Mouse (Mus musculus): ENCODE measurements at regions not wholly inside any gene's neighbourhood (a gene's known extent, or its start where the extent isn't known, plus 50 kb on each side); places are given as distances from the start of the nearest gene placed in this dataset.

DNA sequence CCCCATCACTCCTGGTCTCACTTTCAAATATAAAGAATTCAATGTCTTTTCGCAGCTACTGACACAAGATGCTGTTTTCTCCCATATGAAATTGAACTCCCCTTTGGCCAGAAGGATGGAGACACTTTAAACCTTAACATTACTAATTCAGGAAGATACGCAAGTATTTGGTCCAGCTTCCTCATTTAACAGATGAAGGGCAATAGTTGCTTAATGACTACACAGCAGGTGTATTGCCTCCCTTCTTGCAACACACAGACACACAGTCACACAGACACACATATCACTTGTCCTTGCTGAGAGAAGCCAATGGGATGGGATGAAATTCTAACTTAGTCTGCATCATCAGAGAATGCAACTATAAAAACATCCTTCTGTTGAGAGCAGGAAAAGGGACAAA lies 89.8 kb upstream of the Fut8 start:
- 89% methylated on average over 2 of the region's 2 CpGs for WGBS
- no peaks in the 10 kb centered on the region for H3K9me3 ChIP-seq (ENCODE audit: control insufficient read depth, low read length)
- H3K9ac ChIP-seq (ENCODE audit: low read depth, low read length, severe bottlenecking) = no peak overlapping the region
- no peaks in the 10 kb centered on the region for H3K4me1 ChIP-seq (ENCODE audit: control insufficient read depth, insufficient read depth, low read length)
- H3K36me3 ChIP-seq (ENCODE audit: control insufficient read depth, insufficient read depth, low read length) = no peaks in the 10 kb centered on the region
- TF ChIP-seq POLR2A (IDR thresholded peaks at IDR 0.05; ENCODE audit: borderline replicate concordance, extremely low read depth, insufficient read depth, insufficient read length) = no peak
- H3K27me3 ChIP-seq (ENCODE audit: control insufficient read depth, insufficient read depth, low read length) = no peaks in the 10 kb centered on the region
- no peak overlapping the region for H3K4me2 ChIP-seq (replicated peaks; ENCODE audit: low read depth, low read length, severe bottlenecking)
- DNase-seq (ENCODE audit: low spot score) (no peak), ATAC-seq (ENCODE audit: low FRiP score, low read depth) (no peak)
- no peak overlapping the region for H3K4me3 ChIP-seq (replicated peaks; ENCODE audit: low read length)
- no peak overlapping the region for H3K27ac ChIP-seq (replicated peaks; ENCODE audit: low read depth, low read length)

DNA sequence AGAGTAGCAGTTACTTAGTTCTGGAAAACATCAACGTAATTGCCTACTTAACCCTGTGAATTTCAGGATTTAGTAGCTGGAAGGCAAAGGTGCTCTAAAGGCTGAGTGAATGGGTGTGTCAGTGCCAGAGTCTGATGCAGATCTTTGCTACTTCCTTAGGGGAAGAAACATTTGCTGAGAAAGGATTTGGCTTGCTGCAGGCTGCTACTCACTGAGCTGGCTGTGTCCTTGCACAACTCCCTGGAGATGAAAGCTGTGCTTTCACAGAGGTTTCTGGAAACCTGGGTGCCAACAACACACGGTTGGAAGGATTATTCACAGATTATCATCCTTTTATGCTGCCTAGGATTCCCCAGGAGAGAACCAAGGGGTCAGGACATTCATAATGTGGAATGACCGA lies 94.0 kb upstream of the Fut8 start:
- no peaks in the 10 kb centered on the region for H3K4me1 ChIP-seq (ENCODE audit: control insufficient read depth, insufficient read depth, low read length)
- H3K27me3 ChIP-seq (ENCODE audit: control insufficient read depth, insufficient read depth, low read length) = no peaks in the 10 kb centered on the region
- 48% methylated on average over 3 of the region's 3 CpGs for WGBS
- H3K9ac ChIP-seq (ENCODE audit: low read depth, low read length, severe bottlenecking) = no peak overlapping the region
- H3K4me3 ChIP-seq (replicated peaks; ENCODE audit: low read length) = no peak overlapping the region
- ATAC-seq (ENCODE audit: low FRiP score, low read depth) (no peak), DNase-seq (ENCODE audit: low spot score) (no peak)
- no peak for TF ChIP-seq POLR2A (IDR thresholded peaks at IDR 0.05; ENCODE audit: borderline replicate concordance, extremely low read depth, insufficient read depth, insufficient read length)
- no peaks in the 10 kb centered on the region for H3K9me3 ChIP-seq (ENCODE audit: control insufficient read depth, low read length)
- H3K27ac ChIP-seq (replicated peaks; ENCODE audit: low read depth, low read length) = no peak overlapping the region
- H3K4me2 ChIP-seq (replicated peaks; ENCODE audit: low read depth, low read length, severe bottlenecking) = no peak overlapping the region
- H3K36me3 ChIP-seq (ENCODE audit: control insufficient read depth, insufficient read depth, low read length) = no peaks in the 10 kb centered on the region

DNA sequence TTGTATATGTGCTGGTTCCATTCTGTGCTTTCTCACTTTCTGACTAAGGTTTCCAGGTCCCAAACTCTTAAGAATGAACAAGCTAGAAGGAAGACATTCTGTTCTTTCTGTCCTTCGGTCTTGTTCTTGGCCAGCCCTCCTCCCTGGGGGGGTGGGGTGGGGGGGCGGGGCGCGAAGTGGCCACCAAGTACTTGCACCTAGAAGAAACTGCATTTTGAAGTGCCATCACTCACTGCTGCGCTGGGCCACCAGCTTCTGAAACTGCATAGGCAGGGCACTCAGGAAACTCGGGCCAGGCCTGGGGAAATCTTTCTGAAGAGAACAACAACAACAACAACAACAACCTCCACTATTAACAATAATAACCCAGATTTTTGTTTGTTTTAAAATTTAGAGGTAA lies 94.4 kb upstream of the Fut8 start:
- Histone ChIP-seq H3K27me3 (ENCODE audit: control insufficient read depth, insufficient read depth, low read length) (no peaks in the 10 kb centered on the region), H3K27ac (replicated peaks; ENCODE audit: low read depth, low read length) (no peak overlapping the region), H3K9ac (ENCODE audit: low read depth, low read length, severe bottlenecking) (no peak overlapping the region), H3K4me3 (replicated peaks; ENCODE audit: low read length) (no peak overlapping the region), H3K4me1 (ENCODE audit: control insufficient read depth, insufficient read depth, low read length) (no peaks in the 10 kb centered on the region), H3K4me2 (replicated peaks; ENCODE audit: low read depth, low read length, severe bottlenecking) (no peak overlapping the region), H3K9me3 (ENCODE audit: control insufficient read depth, low read length) (no peaks in the 10 kb centered on the region), H3K36me3 (ENCODE audit: control insufficient read depth, insufficient read depth, low read length) (no peaks in the 10 kb centered on the region)
- ATAC-seq (ENCODE audit: low FRiP score, low read depth) (no peak), DNase-seq (ENCODE audit: low spot score) (no peak)
- 53% methylated on average over 6 of the region's 6 CpGs for WGBS
- TF ChIP-seq POLR2A (IDR thresholded peaks at IDR 0.05; ENCODE audit: borderline replicate concordance, extremely low read depth, insufficient read depth, insufficient read length) = no peak

DNA sequence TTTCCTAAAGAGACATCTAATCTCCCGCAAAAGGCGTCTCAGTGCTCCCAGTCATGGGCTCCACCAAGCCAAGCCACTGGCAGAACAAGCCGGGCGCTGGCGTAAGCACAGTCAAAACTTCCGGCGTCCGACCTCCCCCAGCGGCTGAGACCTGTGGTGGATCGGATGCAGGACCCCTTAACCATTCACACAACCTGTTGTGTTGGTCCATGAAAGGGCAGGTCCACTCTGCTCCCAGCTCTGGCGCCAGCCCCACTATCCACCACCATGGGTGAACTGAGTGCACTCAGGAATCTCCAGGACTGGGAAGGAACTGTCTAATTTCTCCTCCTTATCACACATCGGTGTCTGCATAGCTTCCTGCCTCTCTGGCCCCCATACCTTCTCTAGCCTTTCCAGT lies 94.8 kb upstream of the Fut8 start:
- ATAC-seq (ENCODE audit: low FRiP score, low read depth) = no peak
- no peaks in the 10 kb centered on the region for H3K4me1 ChIP-seq (ENCODE audit: control insufficient read depth, insufficient read depth, low read length)
- H3K9me3 ChIP-seq (ENCODE audit: control insufficient read depth, low read length) = no peaks in the 10 kb centered on the region
- DNase-seq (ENCODE audit: low spot score) = no peak
- no peak overlapping the region for H3K9ac ChIP-seq (ENCODE audit: low read depth, low read length, severe bottlenecking)
- WGBS = 92% methylated on average over 12 of the region's 12 CpGs
- no peak overlapping the region for H3K4me2 ChIP-seq (replicated peaks; ENCODE audit: low read depth, low read length, severe bottlenecking)
- no peak overlapping the region for H3K4me3 ChIP-seq (replicated peaks; ENCODE audit: low read length)
- no peaks in the 10 kb centered on the region for H3K27me3 ChIP-seq (ENCODE audit: control insufficient read depth, insufficient read depth, low read length)
- TF ChIP-seq POLR2A (IDR thresholded peaks at IDR 0.05; ENCODE audit: borderline replicate concordance, extremely low read depth, insufficient read depth, insufficient read length) = no peak
- no peaks in the 10 kb centered on the region for H3K36me3 ChIP-seq (ENCODE audit: control insufficient read depth, insufficient read depth, low read length)
- H3K27ac ChIP-seq (replicated peaks; ENCODE audit: low read depth, low read length) = no peak overlapping the region

DNA sequence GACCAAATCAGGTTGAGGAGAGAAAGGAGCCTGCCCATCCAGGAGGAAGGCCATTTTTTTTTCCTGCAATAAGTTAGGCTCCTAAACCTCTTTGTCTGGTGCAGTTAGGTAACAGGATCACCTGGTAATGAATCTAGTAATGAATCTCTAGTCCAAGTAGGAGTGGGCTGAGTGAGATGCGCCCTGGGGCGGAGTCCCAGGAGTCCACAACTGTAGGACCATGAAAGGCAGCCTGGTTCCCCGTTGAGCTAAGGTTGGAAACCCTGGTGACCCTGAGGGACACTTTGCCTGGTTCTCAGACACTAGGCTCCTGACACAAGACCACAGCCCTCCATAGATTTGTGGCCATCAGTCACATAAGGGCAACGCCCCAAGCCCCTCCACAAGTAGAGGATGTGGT lies 95.7 kb upstream of the Fut8 start:
- H3K4me1 ChIP-seq (ENCODE audit: control insufficient read depth, insufficient read depth, low read length) = no peaks in the 10 kb centered on the region
- H3K27ac ChIP-seq (replicated peaks; ENCODE audit: low read depth, low read length) = no peak overlapping the region
- no peak for DNase-seq (ENCODE audit: low spot score)
- no peak overlapping the region for H3K9ac ChIP-seq (ENCODE audit: low read depth, low read length, severe bottlenecking)
- H3K9me3 ChIP-seq (ENCODE audit: control insufficient read depth, low read length) = no peaks in the 10 kb centered on the region
- no peaks in the 10 kb centered on the region for H3K36me3 ChIP-seq (ENCODE audit: control insufficient read depth, insufficient read depth, low read length)
- H3K4me3 ChIP-seq (replicated peaks; ENCODE audit: low read length) = no peak overlapping the region
- H3K27me3 ChIP-seq (ENCODE audit: control insufficient read depth, insufficient read depth, low read length) = no peaks in the 10 kb centered on the region
- 80% methylated on average over 4 of the region's 4 CpGs for WGBS
- H3K4me2 ChIP-seq (replicated peaks; ENCODE audit: low read depth, low read length, severe bottlenecking) = no peak overlapping the region
- no peak for TF ChIP-seq POLR2A (IDR thresholded peaks at IDR 0.05; ENCODE audit: borderline replicate concordance, extremely low read depth, insufficient read depth, insufficient read length)
- ATAC-seq (ENCODE audit: low FRiP score, low read depth) = no peak

All from limb, embryonic 14.5 days (tissue).